Mouse (Mus musculus): Measurements from ENCODE around the gene Med12l. TPM values are rescaled to one million over a fixed set of nuclear protein-coding genes. Genes with fewer than 3 reads are reported as not detected.
A peak's percentile ranks its signal among the peaks of the same experiment; 100 is the strongest.

Gene Med12l
- polyA plus RNA-seq, 1 experiment from 2014 or later = 6.5 TPM

- Histone ChIP-seq H3K36me3 (ENCODE audit: control insufficient read depth, insufficient read depth, low read length) (no peaks in the 10 kb centered on the region), H3K4me2 (ENCODE audit: low read length) (no peak overlapping the region), H3K27me3 (ENCODE audit: control insufficient read depth, insufficient read depth, low read length) (no peaks in the 10 kb centered on the region), H3K27ac (replicated peaks; ENCODE audit: low read depth, low read length) (no peak overlapping the region), H3K9me3 (ENCODE audit: control insufficient read depth, low read length) (no peaks in the 10 kb centered on the region), H3K4me3 (replicated peaks; ENCODE audit: low read depth, low read length) (no peak overlapping the region), H3K9ac (replicated peaks; ENCODE audit: low read length) (no peak overlapping the region), H3K4me1 (ENCODE audit: control insufficient read depth, insufficient read depth, low read length) (no peaks in the 10 kb centered on the region)
- DNase-seq (peak; percentile 90), ATAC-seq (ENCODE audit: low FRiP score, low TSS enrichment) (no peak; the same call in 1 of the 2 replicates)
- WGBS = 63% methylated on average over 4 of the region's 4 CpGs
Observed at GRCm38 (mm10) chr3:59208650-59209548, 203.3 kb downstream of the Med12l start.

GRCm38 (mm10) chr3:59210089-59210488 lies 204.5 kb downstream of the Med12l start:
- WGBS = 87% methylated on average over 8 of the region's 8 CpGs
- ATAC-seq (ENCODE audit: low FRiP score, low TSS enrichment) (no peak), DNase-seq (no peak)
- Histone ChIP-seq H3K4me2 (ENCODE audit: low read length) (no peak overlapping the region), H3K4me3 (replicated peaks; ENCODE audit: low read depth, low read length) (no peak overlapping the region), H3K9ac (replicated peaks; ENCODE audit: low read length) (no peak overlapping the region), H3K9me3 (ENCODE audit: control insufficient read depth, low read length) (no peaks in the 10 kb centered on the region), H3K36me3 (ENCODE audit: control insufficient read depth, insufficient read depth, low read length) (no peaks in the 10 kb centered on the region), H3K27ac (replicated peaks; ENCODE audit: low read depth, low read length) (no peak overlapping the region), H3K4me1 (ENCODE audit: control insufficient read depth, insufficient read depth, low read length) (no peaks in the 10 kb centered on the region), H3K27me3 (ENCODE audit: control insufficient read depth, insufficient read depth, low read length) (no peaks in the 10 kb centered on the region)

DNA sequence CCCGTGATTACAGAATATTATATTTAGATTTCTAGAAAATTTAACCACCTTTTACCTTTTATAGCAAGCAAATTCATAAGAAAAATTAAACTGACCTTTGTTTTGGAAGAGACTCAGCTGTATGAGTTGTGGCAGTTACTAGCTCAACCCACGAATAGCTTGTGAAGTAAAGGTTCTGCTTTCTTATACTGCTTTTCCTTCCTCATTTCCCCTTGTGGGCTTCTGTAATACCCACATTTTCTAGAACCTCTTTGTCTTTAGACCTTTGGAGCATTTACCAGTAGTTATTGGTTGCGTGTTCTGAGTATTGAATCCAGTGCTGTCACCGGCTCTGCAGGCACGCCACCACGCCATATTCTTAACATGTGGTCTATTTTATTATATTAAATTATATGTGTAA lies 205.1 kb downstream of the Med12l start, which contains the start of gene P2ry13:
Gene P2ry13 (minus strand): TSS at position 156 of the 400 bp plus-strand sequence.
- Histone ChIP-seq H3K4me1 (ENCODE audit: control insufficient read depth, insufficient read depth, low read length) (no peaks in the 10 kb centered on the region), H3K36me3 (ENCODE audit: control insufficient read depth, insufficient read depth, low read length) (no peaks in the 10 kb centered on the region), H3K4me3 (replicated peaks; ENCODE audit: low read depth, low read length) (no peak within 1 kb of the TSS), H3K9me3 (ENCODE audit: control insufficient read depth, low read length) (no peaks in the 10 kb centered on the region), H3K9ac (replicated peaks; ENCODE audit: low read length) (no peak within 1 kb of the TSS), H3K27me3 (ENCODE audit: control insufficient read depth, insufficient read depth, low read length) (no peaks in the 10 kb centered on the region), H3K4me2 (ENCODE audit: low read length) (no peak within 1 kb of the TSS), H3K27ac (replicated peaks; ENCODE audit: low read depth, low read length) (no peak within 1 kb of the TSS)
- ATAC-seq (ENCODE audit: low FRiP score, low TSS enrichment) = no peak
- WGBS = 93% methylated on average over 6 of the region's 6 CpGs
- no peak for DNase-seq

GRCm38 (mm10) chr3:59211784-59212183 lies 206.2 kb downstream of the Med12l start:
- Histone ChIP-seq H3K36me3 (ENCODE audit: control insufficient read depth, insufficient read depth, low read length) (no peaks in the 10 kb centered on the region), H3K27me3 (ENCODE audit: control insufficient read depth, insufficient read depth, low read length) (no peaks in the 10 kb centered on the region), H3K27ac (replicated peaks; ENCODE audit: low read depth, low read length) (no peak overlapping the region), H3K4me3 (replicated peaks; ENCODE audit: low read depth, low read length) (no peak overlapping the region), H3K9ac (replicated peaks; ENCODE audit: low read length) (no peak overlapping the region), H3K9me3 (ENCODE audit: control insufficient read depth, low read length) (no peaks in the 10 kb centered on the region), H3K4me1 (ENCODE audit: control insufficient read depth, insufficient read depth, low read length) (no peaks in the 10 kb centered on the region), H3K4me2 (ENCODE audit: low read length) (no peak overlapping the region)
- ATAC-seq (ENCODE audit: low FRiP score, low TSS enrichment) = no peak
- no peak for DNase-seq
- WGBS = 93% methylated on average over 8 of the region's 8 CpGs

GRCm38 (mm10) chr3:59212404-59212803 lies 206.8 kb downstream of the Med12l start:
- ATAC-seq (ENCODE audit: low FRiP score, low TSS enrichment) = no peak
- no peak overlapping the region for H3K4me3 ChIP-seq (replicated peaks; ENCODE audit: low read depth, low read length)
- no peaks in the 10 kb centered on the region for H3K36me3 ChIP-seq (ENCODE audit: control insufficient read depth, insufficient read depth, low read length)
- H3K4me2 ChIP-seq (ENCODE audit: low read length) = no peak overlapping the region
- no peaks in the 10 kb centered on the region for H3K9me3 ChIP-seq (ENCODE audit: control insufficient read depth, low read length)
- no peaks in the 10 kb centered on the region for H3K4me1 ChIP-seq (ENCODE audit: control insufficient read depth, insufficient read depth, low read length)
- no peak for DNase-seq
- no peak overlapping the region for H3K9ac ChIP-seq (replicated peaks; ENCODE audit: low read length)
- no peaks in the 10 kb centered on the region for H3K27me3 ChIP-seq (ENCODE audit: control insufficient read depth, insufficient read depth, low read length)
- no peak overlapping the region for H3K27ac ChIP-seq (replicated peaks; ENCODE audit: low read depth, low read length)

DNA sequence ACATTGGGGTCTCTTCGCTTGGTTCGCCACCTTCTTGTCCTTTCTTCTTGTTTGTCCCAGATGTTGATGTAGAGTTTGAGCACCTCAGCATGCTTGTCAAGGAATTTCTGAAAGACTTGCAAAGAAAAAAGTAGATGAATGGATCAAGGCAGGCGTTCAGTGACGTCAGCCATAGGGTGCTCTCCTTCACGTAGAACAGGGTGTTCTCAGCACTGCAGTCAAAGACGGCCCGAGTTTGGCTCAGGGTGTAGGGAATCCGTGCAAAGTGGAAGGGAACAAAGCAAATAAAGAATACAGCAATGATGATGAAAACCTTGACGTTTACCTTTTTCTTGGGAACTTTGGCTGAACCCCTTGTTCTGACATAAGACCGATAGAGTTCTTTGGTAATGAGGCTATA lies 211.6 kb downstream of the Med12l start:
- Histone ChIP-seq H3K9ac (replicated peaks; ENCODE audit: low read length) (no peak overlapping the region), H3K4me1 (ENCODE audit: control insufficient read depth, insufficient read depth, low read length) (no peaks in the 10 kb centered on the region), H3K36me3 (ENCODE audit: control insufficient read depth, insufficient read depth, low read length) (no peaks in the 10 kb centered on the region), H3K4me3 (replicated peaks; ENCODE audit: low read depth, low read length) (no peak overlapping the region), H3K4me2 (ENCODE audit: low read length) (no peak overlapping the region), H3K27me3 (ENCODE audit: control insufficient read depth, insufficient read depth, low read length) (no peaks in the 10 kb centered on the region), H3K9me3 (ENCODE audit: control insufficient read depth, low read length) (no peaks in the 10 kb centered on the region), H3K27ac (replicated peaks; ENCODE audit: low read depth, low read length) (no peak overlapping the region)
- WGBS = 93% methylated on average over 10 of the region's 10 CpGs
- no peak for DNase-seq
- ATAC-seq (ENCODE audit: low FRiP score, low TSS enrichment) = no peak

DNA sequence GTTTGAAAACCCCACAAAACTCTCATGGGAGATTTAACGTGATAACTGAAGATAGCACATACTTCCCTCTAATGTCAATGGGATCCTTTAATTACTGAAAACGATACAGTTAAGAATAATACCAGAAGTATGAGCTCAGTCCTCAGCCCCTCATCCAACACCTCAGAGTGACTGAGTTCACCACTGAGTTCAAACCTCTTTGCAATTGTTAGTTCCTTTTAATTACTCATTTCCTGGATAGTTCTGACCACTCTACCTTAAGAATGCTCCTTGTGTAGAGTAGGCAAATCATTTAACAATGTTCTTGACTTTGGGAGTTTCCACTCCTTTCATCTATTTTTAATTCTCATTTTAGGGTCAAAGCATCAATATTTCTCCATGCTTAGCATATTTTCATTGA lies 213.7 kb downstream of the Med12l start:
- 92% methylated on average over 2 of the region's 2 CpGs for WGBS
- H3K36me3 ChIP-seq (ENCODE audit: control insufficient read depth, insufficient read depth, low read length) = no peaks in the 10 kb centered on the region
- no peak overlapping the region for H3K27ac ChIP-seq (replicated peaks; ENCODE audit: low read depth, low read length)
- DNase-seq (no peak), ATAC-seq (ENCODE audit: low FRiP score, low TSS enrichment) (no peak)
- H3K4me3 ChIP-seq (replicated peaks; ENCODE audit: low read depth, low read length) = no peak overlapping the region
- H3K9ac ChIP-seq (replicated peaks; ENCODE audit: low read length) = no peak overlapping the region
- no peaks in the 10 kb centered on the region for H3K27me3 ChIP-seq (ENCODE audit: control insufficient read depth, insufficient read depth, low read length)
- H3K4me2 ChIP-seq (ENCODE audit: low read length) = no peak overlapping the region
- H3K9me3 ChIP-seq (ENCODE audit: control insufficient read depth, low read length) = no peaks in the 10 kb centered on the region
- no peaks in the 10 kb centered on the region for H3K4me1 ChIP-seq (ENCODE audit: control insufficient read depth, insufficient read depth, low read length)

GRCm38 (mm10) chr3:59222303-59222702 lies 216.7 kb downstream of the Med12l start:
- H3K4me3 ChIP-seq (replicated peaks; ENCODE audit: low read depth, low read length) = no peak overlapping the region
- H3K9me3 ChIP-seq (ENCODE audit: control insufficient read depth, low read length) = no peaks in the 10 kb centered on the region
- H3K4me1 ChIP-seq (ENCODE audit: control insufficient read depth, insufficient read depth, low read length) = no peaks in the 10 kb centered on the region
- H3K27me3 ChIP-seq (ENCODE audit: control insufficient read depth, insufficient read depth, low read length) = no peaks in the 10 kb centered on the region
- DNase-seq (no peak), ATAC-seq (ENCODE audit: low FRiP score, low TSS enrichment) (no peak)
- H3K36me3 ChIP-seq (ENCODE audit: control insufficient read depth, insufficient read depth, low read length) = no peaks in the 10 kb centered on the region
- H3K9ac ChIP-seq (replicated peaks; ENCODE audit: low read length) = no peak overlapping the region
- no peak overlapping the region for H3K27ac ChIP-seq (replicated peaks; ENCODE audit: low read depth, low read length)
- H3K4me2 ChIP-seq (ENCODE audit: low read length) = no peak overlapping the region
- 95% methylated on average over 2 of the region's 2 CpGs for WGBS

GRCm38 (mm10) chr3:59225411-59225810 lies 219.8 kb downstream of the Med12l start:
- ATAC-seq (ENCODE audit: low FRiP score, low TSS enrichment) (no peak), DNase-seq (no peak)

More at GRCm38 (mm10) chr3:59225411-59225810, 219.8 kb downstream of the Med12l start:
- H3K9ac ChIP-seq (replicated peaks; ENCODE audit: low read length) = no peak overlapping the region
- no peak overlapping the region for H3K27ac ChIP-seq (replicated peaks; ENCODE audit: low read depth, low read length)
- no peak overlapping the region for H3K4me2 ChIP-seq (ENCODE audit: low read length)
- H3K4me1 ChIP-seq (ENCODE audit: control insufficient read depth, insufficient read depth, low read length) = no peaks in the 10 kb centered on the region
- no peaks in the 10 kb centered on the region for H3K36me3 ChIP-seq (ENCODE audit: control insufficient read depth, insufficient read depth, low read length)
- no peaks in the 10 kb centered on the region for H3K9me3 ChIP-seq (ENCODE audit: control insufficient read depth, low read length)
- no peaks in the 10 kb centered on the region for H3K27me3 ChIP-seq (ENCODE audit: control insufficient read depth, insufficient read depth, low read length)
- no peak overlapping the region for H3K4me3 ChIP-seq (replicated peaks; ENCODE audit: low read depth, low read length)
